Mouse (Mus musculus): Measurements from ENCODE around the gene Tmem132a. TPM values are rescaled to one million over a fixed set of nuclear protein-coding genes. Genes with fewer than 3 reads are reported as not detected.

Tmem132a gene
- polyA plus RNA-seq, 1 experiment from 2014 or later, result 71.7 TPM

DNA sequence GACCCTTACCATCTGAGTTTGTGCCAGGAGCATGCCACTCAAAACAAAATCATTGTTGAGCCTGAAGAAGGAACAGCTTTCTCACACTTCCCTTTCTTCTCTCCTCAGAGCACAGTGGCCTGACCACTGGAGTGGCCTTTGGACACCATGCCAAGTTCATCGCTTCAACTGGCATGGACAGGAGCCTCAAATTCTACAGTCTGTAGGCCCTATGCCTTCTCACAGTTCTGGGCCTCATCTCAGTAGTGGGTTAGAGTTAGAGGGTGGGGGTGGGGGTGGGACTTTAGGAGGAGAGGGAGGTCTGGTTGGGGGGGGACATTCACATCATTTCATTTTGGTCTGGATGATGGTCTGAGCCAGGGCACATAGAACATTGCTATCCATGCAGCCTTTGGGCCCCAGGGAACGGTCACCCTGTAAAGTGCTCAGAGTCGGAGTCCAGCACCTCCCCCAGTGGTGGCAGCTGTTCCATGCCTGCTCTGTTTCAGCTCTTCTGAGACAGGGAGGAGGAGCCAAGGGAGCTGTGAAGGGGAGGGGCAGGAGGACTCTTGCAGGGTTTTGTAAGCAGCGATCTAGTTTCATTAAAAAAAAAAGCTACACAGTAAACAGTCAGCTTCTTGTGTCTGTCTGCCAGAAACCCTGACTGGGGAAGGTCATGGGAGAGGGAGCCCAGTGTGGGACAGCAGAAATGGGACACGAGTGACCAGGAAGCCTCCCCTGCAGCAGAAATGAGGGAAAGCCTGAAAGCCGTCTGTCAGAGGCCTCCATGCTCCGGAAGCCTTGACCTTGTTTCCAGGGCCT is 35.4 kb upstream of the Tmem132a start:
- peaks cover 47% of the 10 kb centered on the region for H3K36me3 ChIP-seq (ENCODE audit: control insufficient read depth, insufficient read depth, low read length)
- H3K4me1 ChIP-seq (replicated peaks; ENCODE audit: control insufficient read depth, insufficient read depth, low read length), result peaks cover 23% of the 10 kb centered on the region

GRCm38 (mm10) chr19:10904512-10904911 is 34.8 kb upstream of the Tmem132a start:
- Histone ChIP-seq H3K4me1 (replicated peaks; ENCODE audit: control insufficient read depth, insufficient read depth, low read length) (peaks cover 20% of the 10 kb centered on the region), H3K9me3 (ENCODE audit: control insufficient read depth, low read length) (no peaks in the 10 kb centered on the region), H3K27ac (ENCODE audit: low read length) (peak overlapping the region; percentile 74), H3K36me3 (ENCODE audit: control insufficient read depth, insufficient read depth, low read length) (peaks cover 50% of the 10 kb centered on the region), H3K27me3 (ENCODE audit: control insufficient read depth, insufficient read depth, low read depth, low read length) (no peaks in the 10 kb centered on the region), H3K4me3 (ENCODE audit: low read length) (no peak overlapping the region), H3K9ac (ENCODE audit: low read length) (peak overlapping the region; percentile 9; the same call in 1 of the 2 replicates), H3K4me2 (ENCODE audit: low read depth, low read length) (no peak overlapping the region)
- no peak for ATAC-seq (ENCODE audit: low read depth)
- WGBS, result 67% methylated on average over 5 of the region's 5 CpGs

More for the DNA sequence above, 35.4 kb upstream of the Tmem132a start:
- no peaks in the 10 kb centered on the region for H3K9me3 ChIP-seq (ENCODE audit: control insufficient read depth, low read length)
- no peak overlapping the region for H3K4me2 ChIP-seq (ENCODE audit: low read depth, low read length)
- peak; percentile 88 for ATAC-seq (ENCODE audit: low read depth)
- H3K4me3 ChIP-seq (ENCODE audit: low read length), result no peak overlapping the region
- peak overlapping the region; percentile 21; the same call in 1 of the 2 replicates for H3K9ac ChIP-seq (ENCODE audit: low read length)
- H3K27me3 ChIP-seq (ENCODE audit: control insufficient read depth, insufficient read depth, low read depth, low read length), result no peaks in the 10 kb centered on the region
- WGBS, result 36% methylated on average over 7 of the region's 7 CpGs
- peak overlapping the region; percentile 94 for H3K27ac ChIP-seq (ENCODE audit: low read length)

GRCm38 (mm10) chr19:10901046-10901445 is 31.3 kb upstream of the Tmem132a start:
- Histone ChIP-seq H3K9ac (ENCODE audit: low read length) (no peak overlapping the region), H3K4me3 (ENCODE audit: low read length) (no peak overlapping the region), H3K4me1 (replicated peaks; ENCODE audit: control insufficient read depth, insufficient read depth, low read length) (peaks cover 21% of the 10 kb centered on the region), H3K27ac (ENCODE audit: low read length) (no peak overlapping the region), H3K27me3 (ENCODE audit: control insufficient read depth, insufficient read depth, low read depth, low read length) (no peaks in the 10 kb centered on the region), H3K4me2 (ENCODE audit: low read depth, low read length) (no peak overlapping the region), H3K36me3 (ENCODE audit: control insufficient read depth, insufficient read depth, low read length) (peaks cover 57% of the 10 kb centered on the region), H3K9me3 (ENCODE audit: control insufficient read depth, low read length) (no peaks in the 10 kb centered on the region)
- ATAC-seq (ENCODE audit: low read depth), result no peak
- 79% methylated on average over 5 of the region's 5 CpGs for WGBS

- Histone ChIP-seq H3K4me3 (ENCODE audit: low read length) (no peak overlapping the region), H3K4me1 (replicated peaks; ENCODE audit: control insufficient read depth, insufficient read depth, low read length) (peaks cover 20% of the 10 kb centered on the region), H3K4me2 (ENCODE audit: low read depth, low read length) (no peak overlapping the region), H3K27me3 (ENCODE audit: control insufficient read depth, insufficient read depth, low read depth, low read length) (no peaks in the 10 kb centered on the region), H3K9me3 (ENCODE audit: control insufficient read depth, low read length) (no peaks in the 10 kb centered on the region), H3K27ac (ENCODE audit: low read length) (no peak overlapping the region), H3K36me3 (ENCODE audit: control insufficient read depth, insufficient read depth, low read length) (peaks cover 55% of the 10 kb centered on the region), H3K9ac (ENCODE audit: low read length) (no peak overlapping the region)
- WGBS, result 65% methylated on average over 6 of the region's 6 CpGs
- ATAC-seq (ENCODE audit: low read depth), result no peak
These were observed 30.6 kb upstream of the Tmem132a start for GRCm38 (mm10) chr19:10900315-10900714.

DNA sequence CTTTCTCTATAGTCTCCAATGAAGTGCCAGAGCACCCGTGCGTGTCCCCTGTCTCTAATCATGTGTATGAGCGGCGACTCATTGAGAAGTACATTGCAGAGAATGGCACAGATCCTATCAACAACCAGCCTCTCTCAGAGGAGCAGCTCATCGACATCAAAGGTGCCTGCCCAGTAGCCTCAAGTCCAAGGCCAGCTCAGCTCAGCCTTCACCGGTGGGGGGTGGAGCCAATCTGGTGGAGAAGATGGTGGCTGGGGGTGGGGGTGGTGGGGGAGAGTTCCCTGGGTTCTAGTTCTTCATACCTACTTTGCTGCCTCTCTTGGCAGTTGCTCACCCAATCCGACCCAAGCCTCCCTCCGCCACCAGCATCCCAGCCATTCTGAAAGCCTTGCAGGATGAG is 27.8 kb upstream of the Tmem132a start:
- H3K4me2 ChIP-seq (ENCODE audit: low read depth, low read length), result no peak overlapping the region
- H3K27ac ChIP-seq (ENCODE audit: low read length), result no peak overlapping the region
- no peak for ATAC-seq (ENCODE audit: low read depth)
- H3K9me3 ChIP-seq (ENCODE audit: control insufficient read depth, low read length), result no peaks in the 10 kb centered on the region
- no peaks in the 10 kb centered on the region for H3K27me3 ChIP-seq (ENCODE audit: control insufficient read depth, insufficient read depth, low read depth, low read length)
- 83% methylated on average over 8 of the region's 8 CpGs for WGBS
- H3K4me3 ChIP-seq (ENCODE audit: low read length), result no peak overlapping the region
- H3K9ac ChIP-seq (ENCODE audit: low read length), result no peak overlapping the region
- H3K4me1 ChIP-seq (replicated peaks; ENCODE audit: control insufficient read depth, insufficient read depth, low read length), result peaks cover 16% of the 10 kb centered on the region
- H3K36me3 ChIP-seq (ENCODE audit: control insufficient read depth, insufficient read depth, low read length), result peaks cover 34% of the 10 kb centered on the region

GRCm38 (mm10) chr19:10896849-10897248 is 27.1 kb upstream of the Tmem132a start:
- Histone ChIP-seq H3K4me3 (ENCODE audit: low read length) (peak overlapping the region; percentile 94), H3K4me1 (replicated peaks; ENCODE audit: control insufficient read depth, insufficient read depth, low read length) (peaks cover 16% of the 10 kb centered on the region), H3K4me2 (ENCODE audit: low read depth, low read length) (peak overlapping the region; percentile 84), H3K9ac (ENCODE audit: low read length) (peak overlapping the region; percentile 29; the same call in 1 of the 2 replicates), H3K9me3 (ENCODE audit: control insufficient read depth, low read length) (no peaks in the 10 kb centered on the region), H3K36me3 (ENCODE audit: control insufficient read depth, insufficient read depth, low read length) (peaks cover 28% of the 10 kb centered on the region), H3K27me3 (ENCODE audit: control insufficient read depth, insufficient read depth, low read depth, low read length) (no peaks in the 10 kb centered on the region), H3K27ac (ENCODE audit: low read length) (no peak overlapping the region)
- ATAC-seq (ENCODE audit: low read depth), result no peak
- WGBS, result 58% methylated on average over 7 of the region's 7 CpGs

DNA sequence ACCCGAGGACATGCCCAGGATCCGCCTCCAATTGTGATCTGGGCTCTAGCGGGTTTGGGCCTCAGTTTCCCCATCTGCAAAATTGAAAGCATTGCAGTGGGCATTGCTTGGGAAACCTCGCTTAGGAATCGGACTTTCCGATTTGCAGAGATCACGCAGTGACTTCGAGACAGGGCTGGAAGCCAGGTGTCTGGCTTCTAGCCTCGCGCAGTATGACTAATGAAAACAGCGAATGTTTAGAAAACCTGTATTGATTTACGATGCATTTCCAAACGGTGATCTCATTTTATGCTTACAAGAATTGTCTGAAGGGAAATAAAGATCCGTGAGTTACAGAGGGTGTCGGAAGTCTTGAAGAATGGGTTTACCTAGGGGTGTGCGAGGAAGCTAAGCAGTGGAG is 26.0 kb upstream of the Tmem132a start:
- Histone ChIP-seq H3K9ac (ENCODE audit: low read length) (peak overlapping the region; percentile 93), H3K36me3 (ENCODE audit: control insufficient read depth, insufficient read depth, low read length) (peaks cover 18% of the 10 kb centered on the region), H3K27ac (ENCODE audit: low read length) (peak overlapping the region; percentile 93), H3K4me3 (ENCODE audit: low read length) (peak overlapping the region; percentile 94), H3K27me3 (ENCODE audit: control insufficient read depth, insufficient read depth, low read depth, low read length) (no peaks in the 10 kb centered on the region), H3K4me1 (replicated peaks; ENCODE audit: control insufficient read depth, insufficient read depth, low read length) (peaks cover 16% of the 10 kb centered on the region), H3K9me3 (ENCODE audit: control insufficient read depth, low read length) (no peaks in the 10 kb centered on the region), H3K4me2 (ENCODE audit: low read depth, low read length) (peak overlapping the region; percentile 84)
- WGBS, result under 1% methylated on average over 16 of the region's 16 CpGs
- ATAC-seq (ENCODE audit: low read depth), result no peak

DNA sequence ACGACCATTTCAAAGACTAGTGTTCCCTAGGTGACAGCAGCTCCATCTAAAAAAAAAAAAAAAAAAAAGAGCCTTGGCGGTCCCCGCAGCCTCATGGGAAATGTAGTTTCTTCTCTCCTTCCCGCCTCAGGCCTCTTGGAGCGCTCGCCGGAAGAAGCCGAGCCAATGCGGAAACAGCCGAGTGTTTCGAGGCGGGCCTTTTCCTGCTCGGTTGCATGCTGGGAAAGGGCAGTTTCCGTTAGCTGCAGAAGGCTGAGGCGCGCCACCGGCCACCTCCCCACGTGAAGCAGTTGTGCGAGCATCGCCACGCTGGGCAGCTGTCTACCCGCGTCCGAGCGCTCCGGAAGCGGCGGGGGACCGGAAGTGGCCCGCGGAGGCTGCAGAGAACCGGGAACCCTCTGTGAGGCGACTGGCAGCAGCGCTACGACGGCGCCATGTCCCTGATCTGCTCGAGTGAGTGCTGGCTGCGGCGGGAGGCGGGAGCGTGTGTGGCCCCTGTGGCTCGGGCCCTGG is 25.3 kb upstream of the Tmem132a start, which contains the start of gene Prpf19:
Gene Prpf19, plus strand, starts transcription at position 216 of the 513 bp plus-strand sequence.
- 0% methylated on average over 41 of the region's 43 CpGs for WGBS
- H3K9me3 ChIP-seq (ENCODE audit: control insufficient read depth, low read length), result no peaks in the 10 kb centered on the region
- H3K27me3 ChIP-seq (ENCODE audit: control insufficient read depth, insufficient read depth, low read depth, low read length), result no peaks in the 10 kb centered on the region
- H3K4me3 ChIP-seq (ENCODE audit: low read length), result peak within 1 kb of the TSS; percentile 94
- peak within 1 kb of the TSS; percentile 84 for H3K4me2 ChIP-seq (ENCODE audit: low read depth, low read length)
- peaks cover 16% of the 10 kb centered on the region for H3K4me1 ChIP-seq (replicated peaks; ENCODE audit: control insufficient read depth, insufficient read depth, low read length)
- H3K36me3 ChIP-seq (ENCODE audit: control insufficient read depth, insufficient read depth, low read length), result peaks cover 13% of the 10 kb centered on the region
- peak within 1 kb of the TSS; percentile 93 for H3K9ac ChIP-seq (ENCODE audit: low read length)
- peak within 1 kb of the TSS; percentile 93 for H3K27ac ChIP-seq (ENCODE audit: low read length)
- ATAC-seq (ENCODE audit: low read depth), result peak; percentile 97

- 72% methylated on average over 3 of the region's 3 CpGs for WGBS
- no peak for ATAC-seq (ENCODE audit: low read depth)
- no peaks in the 10 kb centered on the region for H3K9me3 ChIP-seq (ENCODE audit: control insufficient read depth, low read length)
- H3K27me3 ChIP-seq (ENCODE audit: control insufficient read depth, insufficient read depth, low read depth, low read length), result no peaks in the 10 kb centered on the region
- H3K4me1 ChIP-seq (replicated peaks; ENCODE audit: control insufficient read depth, insufficient read depth, low read length), result peaks cover 15% of the 10 kb centered on the region
- no peak overlapping the region for H3K4me3 ChIP-seq (ENCODE audit: low read length)
- H3K4me2 ChIP-seq (ENCODE audit: low read depth, low read length), result no peak overlapping the region
- no peak overlapping the region for H3K9ac ChIP-seq (ENCODE audit: low read length)
- no peak overlapping the region for H3K27ac ChIP-seq (ENCODE audit: low read length)
- H3K36me3 ChIP-seq (ENCODE audit: control insufficient read depth, insufficient read depth, low read length), result no peaks in the 10 kb centered on the region
These were observed 22.5 kb upstream of the Tmem132a start for GRCm38 (mm10) chr19:10892201-10892600.

All from lung, embryonic 16.5 days (tissue).